Comparison of ENCODE assay signal across 14 mouse cellular contexts in genomic region chr10:42980999-42981757, GRCm38 (mm10).
DNase-seq lines count a peak whose midpoint lies in the region; ATAC-seq and TF ChIP-seq lines count a peak whose summit lies in the region.
"Had no signal": no experiment of that assay in that cellular context is flagged by ENCODE, and none has a peak within 500 bp of the region (broad histone marks: within the 10 kb centered on the region; RNA-seq: fewer than 3 reads in every experiment).

No protein-coding gene starts in this region.

- no peak overlapping the region for H3K4me3 ChIP-seq in intestine, postnatal 0 days (ENCODE audit: low read depth, low read length)
- H3K4me3 ChIP-seq in intestine, embryonic 15.5 days (replicated peaks), result no peak overlapping the region
- no peak overlapping the region for H3K4me3 ChIP-seq in midbrain, embryonic 13.5 days (replicated peaks)
- no peak overlapping the region for H3K4me3 ChIP-seq in midbrain, embryonic 14.5 days (replicated peaks; ENCODE audit: low read depth, low read length)
- no peak overlapping the region for H3K4me3 ChIP-seq in hindbrain, postnatal 0 days (ENCODE audit: low read length)
- no peak overlapping the region for H3K4me3 ChIP-seq in heart, embryonic 12.5 days
- H3K4me3 ChIP-seq: lung, embryonic 15.5 days had no signal

- no peaks in the 10 kb centered on the region for H3K36me3 ChIP-seq in intestine, postnatal 0 days (ENCODE audit: control insufficient read depth, insufficient read depth)
- no peaks in the 10 kb centered on the region for H3K36me3 ChIP-seq in intestine, embryonic 15.5 days
- H3K36me3 ChIP-seq in midbrain, embryonic 13.5 days, result no peaks in the 10 kb centered on the region
- H3K36me3 ChIP-seq in midbrain, embryonic 14.5 days (ENCODE audit: control insufficient read depth, insufficient read depth, low read length), result no peaks in the 10 kb centered on the region
- H3K36me3 ChIP-seq in hindbrain, postnatal 0 days (ENCODE audit: insufficient read depth, low read length), result no peaks in the 10 kb centered on the region
- H3K36me3 ChIP-seq in heart, embryonic 12.5 days, result no peaks in the 10 kb centered on the region
- H3K36me3 ChIP-seq: lung, embryonic 15.5 days had no signal

- ATAC-seq in intestine, postnatal 0 days, result no peak
- no peak for ATAC-seq in intestine, embryonic 15.5 days
- ATAC-seq in midbrain, embryonic 13.5 days, result peak; percentile 43; the same call in 1 of the 2 replicates
- ATAC-seq in midbrain, embryonic 14.5 days (ENCODE audit: low FRiP score, low TSS enrichment), result no peak
- ATAC-seq in hindbrain, postnatal 0 days, result peak; percentile 45
- no peak for ATAC-seq in heart, embryonic 12.5 days (ENCODE audit: insufficient number of reproducible peaks, low FRiP score)
- ATAC-seq: CD4-positive, CD25-positive, alpha-beta regulatory T cell, adult 4 months; intestine, embryonic 16.5 days had no signal

- H3K9me3 ChIP-seq in intestine, postnatal 0 days (ENCODE audit: control insufficient read depth), result no peaks in the 10 kb centered on the region
- no peaks in the 10 kb centered on the region for H3K9me3 ChIP-seq in intestine, embryonic 15.5 days
- no peaks in the 10 kb centered on the region for H3K9me3 ChIP-seq in midbrain, embryonic 13.5 days
- no peaks in the 10 kb centered on the region for H3K9me3 ChIP-seq in midbrain, embryonic 14.5 days (ENCODE audit: control insufficient read depth, low read length)
- H3K9me3 ChIP-seq in hindbrain, postnatal 0 days (ENCODE audit: low read length), result no peaks in the 10 kb centered on the region
- no peaks in the 10 kb centered on the region for H3K9me3 ChIP-seq in heart, embryonic 12.5 days (replicated peaks)
- H3K9me3 ChIP-seq: lung, embryonic 15.5 days had no signal

- H3K4me1 ChIP-seq in intestine, postnatal 0 days (replicated peaks; ENCODE audit: control insufficient read depth, insufficient read depth, low read length), result no peaks in the 10 kb centered on the region
- H3K4me1 ChIP-seq in intestine, embryonic 15.5 days (replicated peaks), result no peaks in the 10 kb centered on the region
- H3K4me1 ChIP-seq in midbrain, embryonic 13.5 days (replicated peaks), result peaks cover 4% of the 10 kb centered on the region; the same call in 1 of the 2 replicates
- no peaks in the 10 kb centered on the region for H3K4me1 ChIP-seq in midbrain, embryonic 14.5 days (ENCODE audit: control insufficient read depth, insufficient read depth, low read length)
- no peaks in the 10 kb centered on the region for H3K4me1 ChIP-seq in hindbrain, postnatal 0 days (ENCODE audit: insufficient read depth, low read length)
- H3K4me1 ChIP-seq in heart, embryonic 12.5 days (replicated peaks), result no peaks in the 10 kb centered on the region
- H3K4me1 ChIP-seq: lung, embryonic 15.5 days had no signal

- no peak overlapping the region for H3K4me2 ChIP-seq in intestine, postnatal 0 days (replicated peaks; ENCODE audit: low read depth)
- no peak overlapping the region for H3K4me2 ChIP-seq in intestine, embryonic 15.5 days (replicated peaks)
- no peak overlapping the region for H3K4me2 ChIP-seq in midbrain, embryonic 13.5 days (replicated peaks)
- H3K4me2 ChIP-seq in midbrain, embryonic 14.5 days (ENCODE audit: low read length), result no peak overlapping the region
- H3K4me2 ChIP-seq in hindbrain, postnatal 0 days (ENCODE audit: low read depth, low read length), result no peak overlapping the region
- H3K4me2 ChIP-seq in heart, embryonic 12.5 days, result no peak overlapping the region
- H3K4me2 ChIP-seq: lung, embryonic 15.5 days had no signal

- no peaks in the 10 kb centered on the region for H3K27me3 ChIP-seq in intestine, postnatal 0 days (replicated peaks; ENCODE audit: control insufficient read depth, insufficient read depth, low read length)
- H3K27me3 ChIP-seq in intestine, embryonic 15.5 days (replicated peaks), result no peaks in the 10 kb centered on the region
- H3K27me3 ChIP-seq in midbrain, embryonic 13.5 days, result 0 out of 2 replicates have a peak, but pooled peaks cover 8% of the 10 kb centered on the region
- no peaks in the 10 kb centered on the region for H3K27me3 ChIP-seq in midbrain, embryonic 14.5 days (ENCODE audit: control insufficient read depth, insufficient read depth, low read length)
- H3K27me3 ChIP-seq in hindbrain, postnatal 0 days (ENCODE audit: insufficient read depth, low read length), result no peaks in the 10 kb centered on the region
- 0 out of 2 replicates have a peak, but pooled peaks cover 8% of the 10 kb centered on the region for H3K27me3 ChIP-seq in heart, embryonic 12.5 days (replicated peaks)
- H3K27me3 ChIP-seq: lung, embryonic 15.5 days had no signal

- whole genome bisulfite sequencing in intestine, postnatal 0 days, result 60% methylated on average over 7 of the region's 7 CpGs
- 57% methylated on average over 7 of the region's 7 CpGs for WGBS in intestine, embryonic 15.5 days
- WGBS in midbrain, embryonic 13.5 days, result 62% methylated on average over 7 of the region's 7 CpGs
- WGBS in midbrain, embryonic 14.5 days, result 51% methylated on average over 7 of the region's 7 CpGs
- WGBS in hindbrain, postnatal 0 days, result 41% methylated on average over 7 of the region's 7 CpGs
- 67% methylated on average over 7 of the region's 7 CpGs for WGBS in heart, embryonic 12.5 days

- no peak overlapping the region for H3K9ac ChIP-seq in intestine, postnatal 0 days (ENCODE audit: low read depth, low read length)
- H3K9ac ChIP-seq in intestine, embryonic 15.5 days, result no peak overlapping the region
- no peak overlapping the region for H3K9ac ChIP-seq in midbrain, embryonic 13.5 days (replicated peaks)
- H3K9ac ChIP-seq in midbrain, embryonic 14.5 days (replicated peaks; ENCODE audit: low read length), result no peak overlapping the region
- no peak overlapping the region for H3K9ac ChIP-seq in hindbrain, postnatal 0 days (replicated peaks; ENCODE audit: low read length)
- no peak overlapping the region for H3K9ac ChIP-seq in heart, embryonic 12.5 days
- H3K9ac ChIP-seq: lung, embryonic 15.5 days had no signal

- H3K27ac ChIP-seq in intestine, postnatal 0 days (ENCODE audit: low read depth, low read length), result no peak overlapping the region
- H3K27ac ChIP-seq in intestine, embryonic 15.5 days, result no peak overlapping the region
- no peak overlapping the region for H3K27ac ChIP-seq in midbrain, embryonic 13.5 days
- no peak overlapping the region for H3K27ac ChIP-seq in midbrain, embryonic 14.5 days (replicated peaks; ENCODE audit: low read depth, low read length)
- no peak overlapping the region for H3K27ac ChIP-seq in hindbrain, postnatal 0 days
- no peak overlapping the region for H3K27ac ChIP-seq in heart, embryonic 12.5 days (ENCODE audit: poor library complexity, severe bottlenecking)
- H3K27ac ChIP-seq: lung, embryonic 15.5 days had no signal

- DNase-seq in midbrain, embryonic 14.5 days, result no peak
- DNase-seq in hindbrain, postnatal 0 days (ENCODE audit: low spot score), result peak; percentile 46
- no peak for DNase-seq in retina, embryonic 14.5 days (ENCODE audit: low spot score)
- DNase-seq: adrenal gland, postnatal 25 days; cerebellum, postnatal 36 days; heart, adult 11 months; right cerebral cortex, postnatal 14 days had no signal

- TF ChIP-seq CTCF in intestine, postnatal 0 days (IDR thresholded peaks at IDR 0.05; ENCODE audit: low read depth), result peak; percentile 48
- TF ChIP-seq CTCF in hindbrain, postnatal 0 days (IDR thresholded peaks at IDR 0.05; ENCODE audit: low read depth), result peak; percentile 37; the same call in 1 of the 2 replicates

Comparison
In these comparisons a context has a peak if more than half of its experiments do, and no peak if none do; other contexts are left out.
1. ATAC-seq: peak in midbrain, embryonic 13.5 days (single experiment) and hindbrain, postnatal 0 days (single experiment); none in intestine, postnatal 0 days (single experiment), intestine, embryonic 15.5 days (single experiment), midbrain, embryonic 14.5 days (single experiment) and heart, embryonic 12.5 days (single experiment).